Mouse (Mus musculus) liver, embryonic 14.5 days (tissue): ENCODE results near the gene Med16. TPM values are rescaled to one million over a fixed set of nuclear protein-coding genes. Genes with fewer than 3 reads are reported as not detected.

ENCODE experiments used
- ATAC-seq: fragments of 200-750 bp; cut with Nextera tagmentation; 2 replicates; pipeline ENCODE4 v1.8.0; 2017; ENCODE audit warnings: moderate number of reproducible peaks, mild to moderate bottlenecking, moderate library complexity; ENCODE audit not compliant: insufficient read depth
- DNase-seq, 3 experiments: peaks; one replicate each; pipeline ENCODE4 v3.0.0-alpha.2; 2012 to 2013; ENCODE audit warnings: low read depth in 3 of 3, low spot score in 3 of 3
- H3K27ac ChIP-seq: fragments of 300-500 bp; sonication (generic); 2 replicates; pipeline ENCODE4 v1.5.1; 2014; ENCODE audit warnings: moderate library complexity, mild to moderate bottlenecking, control low read depth, inconsistent platforms
- H3K27me3 ChIP-seq: fragments of 300-500 bp; sonication (generic); 2 replicates; pipeline ENCODE4 v1.6.1; 2014; ENCODE audit warnings: mild to moderate bottlenecking, low read length, moderate library complexity; ENCODE audit not compliant: control insufficient read depth, insufficient read depth
- H3K36me3 ChIP-seq: fragments of 300-500 bp; sonication (generic); replicated peaks from 2 replicates; pipeline ENCODE4 v1.6.1; 2014; ENCODE audit warnings: low read depth; ENCODE audit not compliant: control insufficient read depth, insufficient read depth
- H3K4me1 ChIP-seq, 2 experiments: fragments of 200-500 bp in 1 of 2; fragments of 300-500 bp in 1 of 2; sonication (generic) in 1 of 2; replicated peaks; 2 replicates each; pipeline ENCODE4 v1.6.1; 2012 to 2014; ENCODE audit warnings: antibody characterized with exemption in 1 of 2, inconsistent platforms in 1 of 2, low read length in 1 of 2; ENCODE audit not compliant: control insufficient read depth in 2 of 2, insufficient read depth in 2 of 2
- H3K4me2 ChIP-seq: fragments of 300-500 bp; sonication (generic); 2 replicates; pipeline ENCODE4 v1.6.1; 2014; ENCODE audit warnings: low read depth, mild to moderate bottlenecking, control low read depth, moderate library complexity
- H3K4me3 ChIP-seq, 2 experiments: fragments of 200-500 bp in 1 of 2; fragments of 300-500 bp in 1 of 2; sonication (generic) in 1 of 2; 2 replicates each; pipeline ENCODE4 v1.5.1; 2012 to 2014; ENCODE audit warnings: low read depth in 2 of 2, low read length in 2 of 2, mild to moderate bottlenecking in 2 of 2, control low read depth in 1 of 2, inconsistent platforms in 1 of 2, moderate library complexity in 1 of 2; ENCODE audit not compliant: insufficient read depth in 1 of 2
- H3K9ac ChIP-seq: fragments of 300-500 bp; sonication (generic); replicated peaks from 2 replicates; pipeline ENCODE4 v1.6.1; 2014; ENCODE audit warnings: mild to moderate bottlenecking, control low read depth, moderate library complexity
- H3K9me3 ChIP-seq: fragments of 300-500 bp; sonication (generic); 2 replicates; pipeline ENCODE4 v1.6.1; 2016; ENCODE audit warnings: low read length, mixed read lengths; ENCODE audit not compliant: control insufficient read depth
- CTCF ChIP-seq: IDR thresholded peaks from 2 replicates; pipeline ENCODE4 v1.5.1; 2016; ENCODE audit warnings: antibody characterized with exemption, low read depth, control low read depth
- EP300 ChIP-seq: IDR thresholded peaks from 2 replicates; pipeline ENCODE4 v1.6.1; 2016; ENCODE audit warnings: antibody characterized with exemption, low read depth
- WGBS: fragments of 180-500 bp; shearing (Covaris S2); extraction: QIAGEN DNeasy Blood & Tissue Kit; methylation state at CpG from one replicate; pipeline ENCODE4 v1.1.7; 2014; ENCODE audit not compliant: insufficient replicate concordance; 5-methylcytosine and 5-hydroxymethylcytosine counted together
- polyA plus RNA-seq, 2 experiments: library from polyadenylated mRNA; depleted of rRNA in 1 of 2; stranded (reverse) in 1 of 2; unstranded in 1 of 2; fragments of >200 nt; fragmentation: Nextera tagmentation in 1 of 2; extraction: Ambion mirVana in 1 of 2; gene quantifications; 2 replicates each; pipeline versions ENCODE4 v1.2.1 to v1.2.3; 2012 to 2014

The Med16 gene
- polyA plus RNA-seq, 2 experiments, result 10.0 to 13.3 TPM

GRCm38 (mm10) chr10:79920056-79920890 is 11.6 kb upstream of the Med16 start:
- peaks cover 5 to 14% of the 10 kb centered on the region in 2 experiments for H3K4me1 ChIP-seq
- no peak overlapping the region for H3K27ac ChIP-seq
- H3K9me3 ChIP-seq, result no peaks in the 10 kb centered on the region
- no peak overlapping the region for H3K9ac ChIP-seq
- H3K36me3 ChIP-seq, result no peaks in the 10 kb centered on the region
- ATAC-seq (no peak), DNase-seq (no peak)
- H3K27me3 ChIP-seq, result peaks cover 49% of the 10 kb centered on the region
- no peak overlapping the region for H3K4me3 ChIP-seq
- no peak overlapping the region for H3K4me2 ChIP-seq
- TF ChIP-seq CTCF, result no peak
- no peak for TF ChIP-seq EP300
- 28% methylated on average over 26 of the region's 26 CpGs for WGBS

- H3K4me2 ChIP-seq, result no peak overlapping the region
- no peak overlapping the region for H3K27ac ChIP-seq
- H3K9me3 ChIP-seq, result no peaks in the 10 kb centered on the region
- H3K27me3 ChIP-seq, result peaks cover 49% of the 10 kb centered on the region
- ATAC-seq (no peak), DNase-seq (no peak)
- H3K36me3 ChIP-seq, result no peaks in the 10 kb centered on the region
- TF ChIP-seq CTCF (no peak), EP300 (no peak)
- no peak overlapping the region for H3K4me3 ChIP-seq
- peaks cover 14 to 22% of the 10 kb centered on the region in 2 experiments for H3K4me1 ChIP-seq
- WGBS, result 12% methylated on average over 21 of the region's 21 CpGs
- H3K9ac ChIP-seq, result no peak overlapping the region
Observed at GRCm38 (mm10) chr10:79919251-79919849, 10.6 kb upstream of the Med16 start.

GRCm38 (mm10) chr10:79918231-79919078 is 9.7 kb upstream of the Med16 start:
- H3K36me3 ChIP-seq, result no peaks in the 10 kb centered on the region
- 16% methylated on average over 35 of the region's 35 CpGs for WGBS
- H3K9ac ChIP-seq, result no peak overlapping the region
- peaks cover 23 to 29% of the 10 kb centered on the region in 2 experiments for H3K4me1 ChIP-seq
- no peak overlapping the region for H3K27ac ChIP-seq
- DNase-seq, result no peak
- H3K4me3 ChIP-seq, result no peak overlapping the region
- H3K27me3 ChIP-seq, result peaks cover 49% of the 10 kb centered on the region
- no peak for ATAC-seq
- TF ChIP-seq EP300, result no peak
- no peak for TF ChIP-seq CTCF
- no peaks in the 10 kb centered on the region for H3K9me3 ChIP-seq
- peak overlapping the region; percentile 20; the same call in 1 of the 2 replicates for H3K4me2 ChIP-seq

- TF ChIP-seq EP300 (no peak), CTCF (no peak)
- peak overlapping the region in 1 of 2 experiments; percentile 69; a peak in 1 of 4 replicates for H3K4me3 ChIP-seq
- H3K4me1 ChIP-seq, result peaks cover 23 to 29% of the 10 kb centered on the region in 2 experiments
- H3K36me3 ChIP-seq, result no peaks in the 10 kb centered on the region
- DNase-seq (no peak), ATAC-seq (no peak)
- H3K4me2 ChIP-seq, result peak overlapping the region; percentile 94
- H3K27me3 ChIP-seq, result peaks cover 49% of the 10 kb centered on the region
- no peaks in the 10 kb centered on the region for H3K9me3 ChIP-seq
- no peak overlapping the region for H3K27ac ChIP-seq
- H3K9ac ChIP-seq, result peak overlapping the region; percentile 83; the same call in 1 of the 2 replicates
- WGBS, result 67% methylated on average over 5 of the region's 5 CpGs
Observed at GRCm38 (mm10) chr10:79917532-79918100, 8.9 kb upstream of the Med16 start.
